Mouse (Mus musculus): ENCODE results near the gene Mogat1.
"Not testable (repeated sequence)": the region's sequence is repeated elsewhere in the genome, so short reads cannot be mapped to it uniquely, and the experiment has no call there.

Mogat1 gene

DNA sequence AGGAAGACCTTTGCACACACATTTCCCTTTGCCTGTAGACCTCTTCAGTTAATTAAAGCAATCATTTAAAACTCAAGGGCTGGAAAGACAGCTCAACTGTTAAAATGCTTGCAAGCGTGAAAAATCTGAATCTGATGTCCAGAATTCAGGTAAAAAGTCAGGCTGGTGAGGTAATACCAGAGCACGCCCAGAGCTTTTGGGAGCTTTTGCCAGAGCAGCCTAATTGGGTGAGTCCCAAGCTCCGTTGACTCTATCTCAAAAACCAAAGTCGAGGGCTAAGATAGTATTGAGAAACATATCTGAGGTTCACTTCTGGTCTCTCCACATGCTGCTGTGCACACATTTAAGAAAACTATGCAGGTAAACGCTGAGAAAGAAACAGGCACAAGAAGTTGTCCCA, at the start of gene Mogat1:
Gene Mogat1 (plus strand): TSS at position 130 of the 400 bp plus-strand sequence.
- DNase-seq = no peak

DNA sequence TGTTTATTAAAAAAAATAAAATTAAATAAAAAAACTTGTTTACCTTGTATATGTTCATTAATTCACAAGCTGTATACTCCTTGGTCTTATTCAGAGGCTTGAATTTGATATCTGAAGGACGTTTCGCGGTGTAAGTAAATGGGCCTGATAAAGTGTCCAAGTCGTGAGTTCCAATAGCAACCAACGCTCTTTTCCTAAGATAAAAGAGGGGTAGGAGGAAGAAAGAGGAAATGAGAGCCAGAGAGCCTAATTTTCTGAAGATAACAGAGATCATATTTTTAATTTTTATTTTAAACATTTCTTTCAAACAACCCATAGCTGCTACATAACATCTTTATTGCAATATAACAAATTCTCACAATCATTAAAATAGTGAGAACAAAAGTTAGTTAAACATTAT, 38.4 kb upstream of the Mogat1 start:
- DNase-seq = no peak

DNA sequence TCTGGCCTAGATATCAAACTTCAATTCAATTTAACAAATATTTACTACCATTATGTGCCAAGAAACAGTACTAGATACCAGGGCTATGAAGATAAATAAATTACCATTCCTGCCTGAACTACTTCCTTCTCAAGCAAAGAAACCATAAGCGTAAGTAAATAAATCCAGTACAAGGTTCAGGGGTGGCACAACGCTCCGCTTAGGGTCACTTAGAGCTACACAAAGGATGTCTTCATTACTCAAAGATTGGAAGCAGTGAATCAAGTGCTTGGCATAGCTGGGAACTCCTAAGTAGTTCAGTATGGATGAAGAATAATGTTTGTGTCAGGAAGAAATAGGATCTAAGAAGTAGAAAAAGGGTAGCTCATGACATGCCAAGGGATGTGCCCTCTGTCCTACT, 27.4 kb upstream of the Mogat1 start:
- no peak for DNase-seq

DNA sequence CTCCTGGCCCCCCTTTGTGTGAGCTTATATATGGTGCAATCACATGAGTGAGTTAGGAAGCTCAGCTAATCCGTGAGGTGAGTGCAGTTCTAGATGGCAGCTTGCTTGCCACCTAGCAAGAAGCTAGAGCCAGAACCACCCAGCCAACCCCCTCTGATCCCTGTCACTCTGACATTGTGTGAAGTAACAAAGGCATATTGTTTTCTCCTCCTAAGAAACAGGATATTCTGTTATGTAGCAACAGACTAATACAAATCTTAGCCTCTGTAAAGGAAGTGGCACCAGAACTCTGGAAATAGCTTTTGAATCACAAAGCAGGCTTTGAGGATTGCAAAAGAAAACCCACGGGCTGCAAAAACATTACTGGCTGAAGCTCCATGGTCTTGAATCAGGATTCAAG, 26.4 kb upstream of the Mogat1 start:
- DNase-seq = no peak

DNA sequence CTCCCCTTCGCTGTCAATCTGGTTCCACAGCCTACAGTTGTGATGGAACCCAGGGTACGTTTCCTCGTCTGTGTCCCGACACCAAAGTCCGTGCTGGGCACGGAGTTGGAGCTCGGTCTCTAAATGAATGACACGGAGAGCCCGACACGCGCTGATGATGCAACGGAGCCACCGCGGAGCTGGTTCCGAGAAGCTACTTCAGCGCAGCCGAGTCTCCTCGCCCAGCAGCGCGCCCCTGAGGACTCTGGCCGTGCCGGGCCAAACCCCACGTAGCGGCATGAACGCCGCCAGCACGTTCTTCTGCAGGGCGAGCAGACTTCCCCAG, 22.4 kb upstream of the Mogat1 start:
- no peak for DNase-seq

DNA sequence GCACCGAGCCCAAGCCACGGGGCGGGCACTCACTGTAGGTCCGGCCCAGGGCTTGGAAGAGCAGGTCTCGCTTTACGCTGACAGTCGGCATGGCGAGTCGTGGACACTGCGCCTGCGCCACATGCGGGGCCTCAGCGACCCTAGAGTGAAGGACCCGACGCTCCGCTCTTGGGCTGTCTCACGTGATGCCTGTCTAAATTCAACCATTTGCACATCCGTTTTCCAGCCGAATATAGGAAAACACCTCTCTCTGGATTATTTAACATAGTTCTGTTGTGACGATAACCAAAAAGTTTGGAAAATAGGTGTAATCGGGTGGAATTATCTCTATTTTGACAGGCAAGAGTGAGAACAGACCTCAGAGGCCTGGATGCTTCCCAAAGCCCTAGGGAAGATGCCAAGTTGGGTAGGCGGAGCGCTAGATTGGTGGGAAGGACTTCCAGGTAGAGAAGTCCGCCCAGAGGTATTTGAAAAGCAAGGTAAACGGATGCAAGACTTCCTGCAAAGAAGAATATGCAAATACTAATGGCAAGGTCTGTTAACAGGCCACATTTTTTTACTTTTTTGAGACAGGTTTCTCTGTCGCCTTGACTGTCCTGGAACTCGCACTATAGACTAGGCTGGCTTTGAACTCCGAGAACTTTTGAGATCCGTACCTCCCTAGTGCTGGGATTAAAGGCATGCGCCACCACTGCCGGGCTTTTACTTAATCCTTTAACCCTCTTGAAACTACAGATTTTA, 21.9 kb upstream of the Mogat1 start, which contains the start of gene Farsb:
Gene Farsb (minus strand): TSS at position 146 of the 741 bp plus-strand sequence.
- peak; percentile 82 to 91 for DNase-seq

DNA sequence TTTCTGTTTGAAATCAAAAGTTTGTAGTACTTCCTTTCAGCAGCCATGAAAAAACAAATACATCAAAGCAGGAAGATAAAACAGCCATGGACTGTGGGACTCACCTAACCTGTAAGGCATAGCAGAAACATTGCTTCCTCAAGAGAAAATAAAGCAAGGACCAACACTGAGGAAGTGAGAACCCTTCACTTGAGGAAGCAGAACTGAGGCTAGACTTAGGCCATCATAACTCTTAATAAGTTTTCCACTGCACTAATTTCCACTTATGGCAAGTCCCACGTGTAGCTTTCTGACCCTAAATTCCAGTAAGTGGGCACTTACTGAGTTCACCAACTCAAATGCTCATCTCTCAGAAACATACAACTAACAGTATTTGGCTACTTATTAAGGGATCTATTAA, 20.6 kb upstream of the Mogat1 start:
- DNase-seq = no peak

DNA sequence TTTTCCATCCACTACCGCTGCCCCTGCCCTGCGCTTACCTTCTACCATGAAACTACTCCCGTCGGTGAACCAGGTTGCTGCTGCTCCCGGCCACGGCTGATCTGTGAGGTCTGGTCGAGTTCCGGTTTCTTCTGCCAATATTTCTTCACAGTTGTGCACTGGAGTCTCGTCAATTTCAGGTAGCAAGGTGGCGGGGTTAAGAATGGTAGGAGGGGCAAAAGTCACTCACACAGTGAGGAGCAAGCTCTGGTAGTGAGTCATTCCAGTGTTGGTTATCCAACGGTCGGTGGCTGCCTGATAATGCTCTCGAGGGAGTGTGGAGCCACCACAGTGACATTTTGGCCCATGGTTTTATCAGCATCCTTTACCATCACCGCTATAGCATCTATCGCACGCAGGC, 9.8 kb upstream of the Mogat1 start:
- DNase-seq = no peak

DNA sequence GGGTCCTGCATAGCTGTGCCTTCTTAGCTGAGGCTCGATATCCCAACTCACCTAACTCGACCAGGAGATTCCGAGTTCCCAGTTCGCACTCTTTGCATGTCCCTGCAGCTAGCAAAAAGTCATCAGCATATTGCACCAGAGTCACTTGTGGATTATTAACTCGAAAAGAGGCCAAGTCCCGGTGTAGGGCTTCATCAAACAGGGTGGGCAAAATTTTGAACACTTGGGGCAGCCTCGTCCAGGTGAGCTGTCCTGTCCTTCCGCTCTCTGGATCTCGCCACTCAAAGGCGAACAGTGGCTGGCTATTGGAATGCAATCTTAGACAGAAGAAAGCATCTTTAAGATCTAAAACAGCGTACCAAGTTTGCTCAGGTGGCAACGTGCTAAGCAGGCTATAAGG, 8.9 kb upstream of the Mogat1 start:
- DNase-seq = not testable (repeated sequence)

DNA sequence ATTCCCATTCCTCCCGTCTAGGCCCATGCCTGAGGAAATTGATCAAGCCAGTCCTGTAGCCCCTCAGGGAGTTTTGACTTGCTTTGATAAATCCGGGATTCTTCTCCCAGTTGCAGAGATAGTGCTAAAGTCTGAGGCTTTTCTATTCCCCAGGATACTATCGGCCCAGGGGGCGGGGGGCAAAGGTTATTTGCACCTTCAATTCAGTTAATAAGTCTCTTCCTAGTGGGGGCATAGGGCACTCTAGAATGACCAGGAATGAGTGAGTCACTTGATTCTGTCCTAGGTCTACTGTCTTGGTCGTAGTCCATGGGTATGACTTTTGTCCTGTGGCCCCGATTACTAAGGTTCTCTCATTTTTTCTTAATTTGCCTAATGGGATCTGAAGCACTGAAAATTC, 8.3 kb upstream of the Mogat1 start:
- no peak for DNase-seq

DNA sequence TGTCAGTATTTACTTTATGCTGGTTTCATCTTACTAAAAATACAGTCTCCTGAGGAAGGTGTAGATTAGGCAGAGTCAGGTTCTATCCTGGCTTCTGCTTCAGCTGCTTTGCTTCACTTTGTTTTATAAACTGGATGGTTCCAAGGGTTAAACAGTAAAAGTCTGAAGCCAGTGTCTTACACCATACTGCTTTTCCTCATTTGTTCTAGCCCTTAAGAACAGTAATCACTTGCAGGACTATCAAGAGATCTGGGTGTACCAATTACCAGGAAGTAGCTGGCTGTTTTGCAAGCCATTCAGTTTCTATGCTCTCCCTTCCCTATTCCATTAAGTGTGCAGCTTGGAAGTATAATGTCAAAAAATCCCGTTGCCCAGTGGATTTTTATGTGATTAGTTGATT, 3.7 kb upstream of the Mogat1 start:
- DNase-seq = no peak

DNA sequence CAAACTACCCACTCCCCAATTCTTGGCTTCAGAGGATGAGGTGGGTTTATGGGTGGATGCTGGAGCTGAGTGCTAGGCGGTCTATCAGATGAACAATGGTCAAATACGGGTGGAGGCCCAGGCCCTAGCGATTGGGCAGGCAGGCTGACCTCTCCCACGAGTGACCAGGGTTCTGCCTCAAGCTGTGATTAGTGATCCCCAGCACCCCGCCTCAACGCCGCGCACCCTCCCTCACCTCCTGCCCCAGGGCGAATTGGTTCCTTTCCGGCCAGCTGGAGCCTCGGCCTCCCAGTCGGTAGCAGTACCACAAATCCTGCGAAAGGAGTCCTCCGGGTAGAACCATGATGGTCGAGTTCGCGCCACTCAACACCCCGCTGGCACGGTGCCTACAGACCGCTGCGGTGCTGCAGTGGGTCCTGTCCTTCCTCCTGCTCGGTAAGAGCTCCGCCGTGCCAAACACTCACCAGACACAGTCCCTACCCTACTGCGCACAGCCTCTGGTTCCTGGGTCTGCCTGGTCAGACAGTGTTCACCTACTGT, 900 bp downstream of the Mogat1 start, which contains the start of gene BC035947:
Gene BC035947 (minus strand): TSS at position 538 of the 540 bp plus-strand sequence.
- DNase-seq = peak in 1 of 2 experiments; percentile 11

DNA sequence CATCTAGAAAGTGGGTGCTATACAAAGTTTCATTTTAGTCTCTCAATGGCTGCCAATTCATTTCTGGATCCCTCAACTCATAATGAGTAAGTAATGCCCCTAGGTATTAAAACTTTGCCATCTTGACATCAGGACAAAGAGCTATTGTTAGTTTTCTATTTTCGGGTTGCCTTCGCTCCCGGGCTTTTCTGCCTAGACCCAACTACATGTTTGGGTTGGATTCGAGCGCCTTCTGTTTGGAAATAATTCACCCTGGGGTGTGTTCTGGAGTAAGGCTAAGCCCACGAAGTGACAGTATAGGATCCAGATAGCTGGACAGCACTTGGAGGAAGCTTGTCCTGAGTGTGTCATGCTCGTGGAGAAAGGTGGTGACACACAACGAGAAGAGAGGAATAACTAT, 2.0 kb downstream of the Mogat1 start:
- no peak for DNase-seq

DNA sequence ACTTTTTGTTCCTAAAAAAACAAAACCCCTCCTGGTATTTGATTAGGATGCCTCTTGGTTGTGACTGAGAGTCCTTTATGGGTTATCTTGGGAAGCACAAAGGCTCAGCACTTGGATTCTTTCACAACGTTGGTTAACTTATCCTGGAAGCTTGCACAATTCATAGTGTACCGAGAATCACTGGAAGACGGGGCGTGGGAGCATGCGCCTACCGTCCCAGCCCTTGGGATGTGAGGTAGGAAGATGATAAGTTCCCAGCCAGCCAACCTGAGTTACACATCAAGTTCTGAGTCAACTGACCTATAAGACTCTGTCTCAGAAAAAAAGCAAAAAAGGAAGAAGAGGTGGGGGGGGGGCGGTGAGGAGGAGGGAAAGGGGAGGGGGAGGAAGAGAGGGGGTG, 8.1 kb downstream of the Mogat1 start:
- no peak for DNase-seq

DNA sequence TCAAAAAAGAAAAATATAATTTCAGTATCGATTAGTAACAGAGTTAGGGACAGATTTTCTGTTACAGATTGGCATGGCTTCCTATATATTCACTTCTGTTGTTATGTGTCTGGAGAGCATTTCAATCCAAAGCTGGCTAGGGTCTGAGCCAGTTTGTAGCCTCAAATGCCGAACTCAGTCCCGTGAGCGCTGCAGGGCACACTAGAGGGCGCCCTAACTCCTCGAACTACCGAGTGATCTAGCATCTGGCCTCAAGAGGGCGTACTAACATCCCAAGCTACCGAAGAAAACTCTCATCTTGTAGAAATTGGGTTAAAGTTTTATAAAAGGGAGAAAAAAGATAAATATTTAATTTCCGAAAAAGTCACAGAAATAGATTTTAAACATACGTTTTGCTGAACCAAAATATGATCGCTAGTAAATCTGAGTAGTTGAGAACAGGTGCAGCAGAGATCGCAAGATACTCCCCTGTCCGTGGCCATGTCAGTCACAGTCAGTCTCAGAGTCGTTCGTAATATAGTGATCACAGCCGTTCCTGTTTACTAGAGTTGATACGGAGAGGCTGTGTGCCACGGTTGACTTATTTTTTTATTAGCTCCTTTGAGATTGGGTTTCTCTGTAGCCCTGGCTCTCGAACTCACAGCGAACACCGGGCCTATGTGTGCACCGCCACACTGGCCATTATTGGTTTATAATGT, 14.5 kb downstream of the Mogat1 start:
- peak; percentile 52 to 62 for DNase-seq

DNA sequence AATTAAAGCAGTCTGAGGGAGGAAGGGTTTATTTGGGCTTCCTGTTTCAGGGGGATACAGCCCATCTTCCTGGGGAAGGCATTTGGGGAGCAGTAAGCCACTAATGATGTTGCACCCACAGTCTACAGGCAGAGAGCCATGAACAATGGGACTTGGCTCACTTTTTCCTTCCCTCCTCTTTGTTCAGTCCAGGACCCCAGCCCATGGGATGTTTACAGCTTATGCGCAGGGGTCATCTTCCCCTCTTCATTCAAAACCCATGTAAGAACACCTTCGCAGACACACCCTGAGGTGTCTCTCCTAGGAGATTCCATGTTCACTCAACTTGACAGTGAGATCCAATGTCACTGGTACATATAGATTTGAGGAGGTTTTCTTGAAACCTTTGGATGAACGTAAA, 17.6 kb downstream of the Mogat1 start:
- DNase-seq = no peak

DNA sequence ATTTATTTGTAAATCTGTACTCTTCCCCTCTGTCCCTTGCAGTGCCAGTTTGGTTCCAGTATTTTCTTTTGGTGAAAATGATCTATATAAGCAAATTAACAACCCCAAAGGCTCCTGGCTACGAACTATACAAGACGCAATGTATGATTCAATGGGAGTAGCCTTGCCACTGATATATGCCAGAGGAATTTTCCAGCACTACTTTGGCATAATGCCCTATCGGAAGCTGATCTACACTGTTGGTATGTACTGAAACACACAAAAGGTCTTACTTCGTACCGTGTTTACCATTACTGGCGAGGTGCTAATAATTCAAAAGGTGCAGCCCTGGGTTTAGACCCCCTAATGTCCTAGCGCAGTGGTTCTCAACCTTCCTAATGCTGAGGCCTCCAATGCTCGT, 18.2 kb downstream of the Mogat1 start:
- DNase-seq = no peak

DNA sequence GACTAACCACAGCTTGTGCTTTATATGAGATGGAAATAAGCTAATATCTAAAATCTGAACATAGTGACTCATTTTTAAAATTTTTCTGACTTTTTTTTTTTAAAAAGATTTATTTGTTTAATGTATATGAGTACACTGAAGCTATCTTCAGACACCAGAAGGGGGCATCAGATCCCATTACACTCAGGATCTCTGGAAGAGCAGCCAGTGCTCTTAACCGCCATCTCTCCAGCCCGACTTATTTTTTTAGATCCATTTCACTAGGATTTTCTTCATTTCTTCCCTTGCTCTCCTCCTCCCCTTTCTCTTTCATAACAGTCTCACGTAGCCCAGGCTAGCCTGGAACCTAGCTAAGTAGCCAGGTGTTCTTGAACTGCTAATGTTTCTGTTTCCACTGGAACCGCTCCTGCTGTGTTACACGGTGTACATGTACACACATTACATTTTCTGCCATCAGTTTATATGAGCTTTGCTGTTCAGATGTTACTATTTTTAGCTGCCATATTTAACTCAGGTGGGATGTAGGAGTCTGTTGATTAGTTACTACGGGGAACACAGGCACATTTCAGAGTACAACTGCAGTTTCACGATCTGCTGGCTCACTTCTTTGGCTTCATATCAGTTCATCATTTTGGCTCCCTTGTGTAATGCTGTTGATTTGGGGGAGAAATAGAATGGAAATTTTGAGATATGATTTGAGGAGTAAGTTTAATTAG, 19.9 kb downstream of the Mogat1 start:
- no peak for DNase-seq

DNA sequence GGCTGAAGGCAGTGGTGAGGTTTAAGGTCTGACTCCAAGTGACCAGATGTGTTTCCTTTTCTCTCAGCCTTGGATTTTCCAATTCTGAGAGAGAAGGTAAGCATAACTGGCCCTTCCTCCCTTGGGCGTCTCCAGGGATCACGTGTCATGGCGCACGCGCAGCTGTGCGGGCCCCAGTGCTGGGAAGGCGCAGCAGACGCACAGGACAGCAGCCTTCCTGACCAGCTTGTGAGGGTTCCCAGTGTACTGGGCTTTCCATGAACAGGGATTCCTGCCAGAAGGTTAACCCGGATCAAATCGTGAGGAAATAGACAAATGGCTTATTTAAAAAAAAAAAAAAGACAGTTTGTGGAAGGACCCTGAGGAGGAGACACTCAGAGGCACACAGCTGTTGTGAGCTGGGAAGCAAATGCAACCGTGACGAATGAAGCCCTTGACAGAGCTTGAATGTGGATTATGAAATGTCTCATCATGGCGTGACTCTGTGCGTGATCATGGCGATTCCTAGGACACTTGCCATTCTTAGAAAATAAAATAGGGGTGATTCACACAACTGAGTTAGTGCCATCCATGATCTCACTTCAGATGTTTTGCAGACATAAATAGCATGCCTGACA, 21.5 kb downstream of the Mogat1 start:
- DNase-seq = peak in 1 of 2 experiments; percentile 5

DNA sequence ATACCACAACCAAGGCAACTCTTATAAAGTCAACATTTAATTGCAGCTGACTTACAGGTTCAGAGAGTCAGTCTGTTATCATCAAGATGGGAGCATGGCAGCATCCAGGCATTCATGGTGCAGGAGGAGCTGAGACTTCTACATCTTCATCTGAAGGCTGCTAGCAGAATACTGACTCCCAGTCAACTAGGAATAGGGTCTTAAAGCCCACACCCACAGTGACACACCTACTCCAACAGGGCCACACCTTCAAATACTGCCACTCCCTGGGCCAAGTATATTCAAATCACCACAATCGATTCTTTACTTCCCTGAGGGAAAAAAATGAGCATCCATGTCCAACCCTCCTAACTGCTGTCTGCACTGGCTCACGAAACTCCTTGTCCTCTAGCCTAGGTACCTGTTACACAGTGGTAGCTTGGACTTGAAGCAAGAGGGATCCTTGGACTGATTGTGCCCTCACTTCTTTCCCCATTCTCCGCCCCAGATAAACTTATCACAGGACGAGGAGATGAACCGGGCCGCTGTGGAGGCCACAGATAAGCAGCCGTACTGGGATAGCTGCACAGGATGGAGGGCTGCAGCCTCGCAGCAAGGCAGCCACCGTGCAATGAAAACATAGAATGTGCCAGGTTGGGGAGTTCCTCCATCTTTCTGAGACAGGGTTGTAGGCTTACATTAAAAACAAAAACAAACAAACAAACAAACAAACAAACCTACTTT, 23.8 kb downstream of the Mogat1 start:
- DNase-seq = no peak

DNA sequence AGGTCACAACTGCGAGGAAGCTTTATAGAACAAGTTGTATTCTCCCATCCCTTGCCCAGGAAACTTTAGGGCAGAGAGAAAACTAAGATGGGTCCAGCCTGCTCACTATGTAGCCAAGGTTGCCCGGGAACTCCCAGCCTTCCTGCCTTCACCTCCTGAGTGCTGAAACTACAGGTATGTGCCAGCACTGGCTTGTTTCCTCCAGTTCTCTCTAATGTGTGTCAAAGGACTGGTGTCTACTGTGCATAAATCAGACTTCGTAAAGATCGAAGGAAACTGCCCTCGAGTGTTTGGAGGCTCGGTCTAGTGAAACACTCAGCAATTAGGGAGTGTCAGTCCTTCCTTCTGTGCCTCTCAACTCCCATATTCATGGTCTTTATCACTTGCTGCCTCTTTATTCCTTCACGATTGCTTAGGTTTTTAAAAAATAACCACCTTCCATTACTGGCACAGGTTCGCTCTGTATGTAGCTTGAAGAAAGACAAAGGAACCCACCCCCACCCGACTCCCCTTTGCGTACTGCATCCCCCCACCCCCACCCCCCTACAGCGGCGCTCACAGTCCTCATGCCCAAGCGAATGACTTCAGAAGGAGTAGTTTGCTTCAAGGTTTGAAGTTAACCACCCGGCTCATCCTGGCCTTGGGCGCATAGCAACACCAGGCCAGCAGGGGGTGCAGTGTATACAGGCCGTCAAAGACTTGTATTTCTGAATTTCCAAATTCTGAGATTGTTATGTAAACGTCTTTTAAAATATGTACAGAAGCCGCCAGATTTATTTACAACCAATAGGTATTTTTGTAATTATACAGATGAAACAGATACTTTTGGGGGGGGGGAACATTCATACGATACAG, 25.7 kb downstream of the Mogat1 start:
- peak; percentile 84 to 88 for DNase-seq

Data from cerebellum, adult 18-20 months (tissue).